Mouse (Mus musculus) forebrain, postnatal 0 days (tissue): Measurements from ENCODE around the gene Gdf15. TPM values are rescaled to one million over a fixed set of nuclear protein-coding genes. Genes with fewer than 3 reads are reported as not detected.

ENCODE experiments used
- ATAC-seq: fragments of 200-750 bp; cut with Nextera tagmentation; 2 replicates; pipeline ENCODE4 v1.8.0; 2017; ENCODE audit warnings: mild to moderate bottlenecking, moderate library complexity
- DNase-seq: peaks from one replicate; pipeline ENCODE4 v3.0.0-alpha.2; 2015
- H3K27ac ChIP-seq: fragments of 300-500 bp; sonication (generic); 2 replicates; pipeline ENCODE4 v1.5.1; 2014; ENCODE audit warnings: low read depth, mild to moderate bottlenecking, antibody characterized with exemption, low read length, moderate library complexity, mixed read lengths
- H3K27me3 ChIP-seq: fragments of 300-500 bp; sonication (generic); 2 replicates; pipeline ENCODE4 v1.6.1; 2014; ENCODE audit warnings: mild to moderate bottlenecking, low read length, mixed read lengths; ENCODE audit not compliant: insufficient read depth
- H3K36me3 ChIP-seq: fragments of 300-500 bp; sonication (generic); 2 replicates; pipeline ENCODE4 v1.6.1; 2014; ENCODE audit warnings: mild to moderate bottlenecking, moderate library complexity; ENCODE audit not compliant: insufficient read depth
- H3K4me1 ChIP-seq: fragments of 300-500 bp; sonication (generic); 2 replicates; pipeline ENCODE4 v1.6.1; 2014; ENCODE audit warnings: antibody characterized with exemption; ENCODE audit not compliant: insufficient read depth
- H3K4me2 ChIP-seq: fragments of 300-500 bp; sonication (generic); 2 replicates; pipeline ENCODE4 v1.6.1; 2014; ENCODE audit warnings: low read depth, mild to moderate bottlenecking, moderate library complexity
- H3K4me3 ChIP-seq: fragments of 300-500 bp; sonication (generic); 2 replicates; pipeline ENCODE4 v1.5.1; 2014; ENCODE audit warnings: low read depth, low read length, mixed read lengths
- H3K9ac ChIP-seq: fragments of 300-500 bp; sonication (generic); 2 replicates; pipeline ENCODE4 v1.6.1; 2014; ENCODE audit warnings: mild to moderate bottlenecking
- H3K9me3 ChIP-seq: fragments of 300-500 bp; sonication (generic); 2 replicates; pipeline ENCODE4 v1.6.1; 2016; ENCODE audit warnings: low read length
- CTCF ChIP-seq: sonication (generic); IDR thresholded peaks from 2 replicates; pipeline ENCODE4 v1.5.1; 2016; ENCODE audit warnings: antibody characterized with exemption, control low read depth, low read depth
- WGBS: fragments of 180-500 bp; shearing (Covaris S2); extraction: QIAGEN DNeasy Blood & Tissue Kit; methylation state at CpG from one replicate; pipeline ENCODE4 v1.1.7; 2014; 5-methylcytosine and 5-hydroxymethylcytosine counted together
- polyA plus RNA-seq: library from polyadenylated mRNA; unstranded; fragments of >200 nt; fragmentation: Nextera tagmentation; extraction: Ambion mirVana; gene quantifications from 2 replicates; pipeline ENCODE4 v1.2.1, GENCODE M21; 2015
- total RNA-seq: library from RNA; depleted of rRNA; stranded (reverse); fragments of >200 nt; gene quantifications from 2 replicates; pipeline ENCODE4 v1.2.3, GENCODE M21; 2014

Gdf15 gene
- total and polyA plus RNA-seq, 2 experiments from 2014 or later = 0.18 to 0.90 TPM

DNA sequence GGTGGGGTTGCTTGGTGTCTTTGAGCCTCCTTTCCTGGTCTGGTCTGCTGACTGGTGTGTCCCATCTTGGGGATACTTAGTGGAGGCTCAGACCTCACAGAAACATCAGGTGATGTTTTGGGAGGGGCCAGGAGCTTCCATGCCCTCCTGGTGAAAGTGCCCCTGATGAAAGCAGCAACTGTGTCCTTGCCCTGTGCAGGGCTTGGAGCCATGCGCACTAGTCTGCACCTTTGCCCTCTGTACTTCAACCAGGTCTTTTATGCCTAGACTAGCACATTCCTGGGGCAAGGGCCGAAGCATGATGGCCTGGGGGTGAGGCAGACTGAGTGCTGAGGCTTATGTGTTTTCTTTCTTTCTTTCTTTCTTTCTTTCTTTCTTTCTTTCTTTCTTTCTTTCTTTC is 33.3 kb upstream of the Gdf15 start:
- Histone ChIP-seq H3K36me3 (no peaks in the 10 kb centered on the region), H3K27me3 (no peaks in the 10 kb centered on the region), H3K4me3 (no peak overlapping the region), H3K4me2 (no peak overlapping the region), H3K27ac (no peak overlapping the region), H3K4me1 (no peaks in the 10 kb centered on the region), H3K9ac (no peak overlapping the region), H3K9me3 (no peaks in the 10 kb centered on the region)
- ATAC-seq (no peak), DNase-seq (no peak)
- no peak for TF ChIP-seq CTCF
- 86% methylated on average over 2 of the region's 2 CpGs for WGBS

- DNase-seq (no peak), ATAC-seq (no peak)
- Histone ChIP-seq H3K27ac (no peak overlapping the region), H3K9me3 (no peaks in the 10 kb centered on the region), H3K36me3 (no peaks in the 10 kb centered on the region), H3K9ac (no peak overlapping the region), H3K4me1 (peaks cover 3% of the 10 kb centered on the region; the same call in 1 of the 2 replicates), H3K4me2 (no peak overlapping the region), H3K4me3 (no peak overlapping the region), H3K27me3 (no peaks in the 10 kb centered on the region)
- no peak for TF ChIP-seq CTCF
- WGBS = 85% methylated on average over 3 of the region's 3 CpGs
Measured at GRCm38 (mm10) chr8:70664631-70665030, 32.4 kb upstream of the Gdf15 start.

DNA sequence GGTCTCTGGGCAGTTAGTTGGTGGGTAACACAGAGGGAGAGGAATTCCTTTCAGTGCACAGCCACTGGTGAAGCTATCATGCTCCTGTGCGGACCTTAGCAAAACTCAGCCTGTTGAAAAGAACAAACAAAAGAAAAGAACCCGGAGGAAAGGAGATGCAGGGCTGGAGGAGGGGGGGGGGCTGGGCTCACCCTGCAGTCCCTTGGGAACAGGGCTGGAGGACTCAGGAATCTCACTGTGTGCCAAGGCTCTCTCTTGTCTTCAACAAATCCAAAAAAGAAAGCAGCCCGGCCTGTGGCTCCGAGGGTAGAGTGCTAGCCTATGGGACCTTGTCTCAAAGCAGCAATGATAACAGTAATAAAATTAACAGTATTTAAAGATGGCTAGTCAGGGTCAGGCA is 31.4 kb upstream of the Gdf15 start:
- DNase-seq (no peak), ATAC-seq (0 out of 2 replicates have a peak, but pooled peaks have one; percentile 12)
- WGBS = 22% methylated on average over 4 of the region's 4 CpGs
- H3K9me3 ChIP-seq = no peaks in the 10 kb centered on the region
- H3K4me2 ChIP-seq = no peak overlapping the region
- peaks cover 3% of the 10 kb centered on the region; the same call in 1 of the 2 replicates for H3K4me1 ChIP-seq
- H3K27me3 ChIP-seq = no peaks in the 10 kb centered on the region
- H3K9ac ChIP-seq = no peak overlapping the region
- H3K4me3 ChIP-seq = no peak overlapping the region
- no peaks in the 10 kb centered on the region for H3K36me3 ChIP-seq
- H3K27ac ChIP-seq = no peak overlapping the region
- TF ChIP-seq CTCF = no peak

GRCm38 (mm10) chr8:70660273-70660725 is 28.0 kb upstream of the Gdf15 start, which contains the start of gene Pgpep1:
Gene Pgpep1 (minus strand): TSS chr8:70660388.
- Histone ChIP-seq H3K4me1 (peaks cover 3% of the 10 kb centered on the region; the same call in 1 of the 2 replicates), H3K27me3 (no peaks in the 10 kb centered on the region), H3K4me3 (peak within 1 kb of the TSS; percentile 74), H3K27ac (peak within 1 kb of the TSS; percentile 21; the same call in 1 of the 2 replicates), H3K9ac (peak within 1 kb of the TSS; percentile 73), H3K36me3 (0 out of 2 replicates have a peak, but pooled peaks cover 3% of the 10 kb centered on the region), H3K4me2 (peak within 1 kb of the TSS; percentile 96), H3K9me3 (no peaks in the 10 kb centered on the region)
- TF ChIP-seq CTCF = no peak
- 4% methylated on average over 14 of the region's 14 CpGs for WGBS
- ATAC-seq = peak; percentile 21
- DNase-seq = peak; percentile 43

GRCm38 (mm10) chr8:70659604-70660272 is 27.5 kb upstream of the Gdf15 start:
- Histone ChIP-seq H3K4me3 (peak overlapping the region; percentile 74), H3K27ac (peak overlapping the region; percentile 21; the same call in 1 of the 2 replicates), H3K27me3 (no peaks in the 10 kb centered on the region), H3K4me1 (peaks cover 3% of the 10 kb centered on the region; the same call in 1 of the 2 replicates), H3K9me3 (no peaks in the 10 kb centered on the region), H3K4me2 (peak overlapping the region; percentile 96), H3K36me3 (0 out of 2 replicates have a peak, but pooled peaks cover 3% of the 10 kb centered on the region), H3K9ac (peak overlapping the region; percentile 73)
- WGBS = 4% methylated on average over 44 of the region's 44 CpGs
- ATAC-seq (peak; percentile 86), DNase-seq (peak; percentile 80)
- TF ChIP-seq CTCF = no peak

DNA sequence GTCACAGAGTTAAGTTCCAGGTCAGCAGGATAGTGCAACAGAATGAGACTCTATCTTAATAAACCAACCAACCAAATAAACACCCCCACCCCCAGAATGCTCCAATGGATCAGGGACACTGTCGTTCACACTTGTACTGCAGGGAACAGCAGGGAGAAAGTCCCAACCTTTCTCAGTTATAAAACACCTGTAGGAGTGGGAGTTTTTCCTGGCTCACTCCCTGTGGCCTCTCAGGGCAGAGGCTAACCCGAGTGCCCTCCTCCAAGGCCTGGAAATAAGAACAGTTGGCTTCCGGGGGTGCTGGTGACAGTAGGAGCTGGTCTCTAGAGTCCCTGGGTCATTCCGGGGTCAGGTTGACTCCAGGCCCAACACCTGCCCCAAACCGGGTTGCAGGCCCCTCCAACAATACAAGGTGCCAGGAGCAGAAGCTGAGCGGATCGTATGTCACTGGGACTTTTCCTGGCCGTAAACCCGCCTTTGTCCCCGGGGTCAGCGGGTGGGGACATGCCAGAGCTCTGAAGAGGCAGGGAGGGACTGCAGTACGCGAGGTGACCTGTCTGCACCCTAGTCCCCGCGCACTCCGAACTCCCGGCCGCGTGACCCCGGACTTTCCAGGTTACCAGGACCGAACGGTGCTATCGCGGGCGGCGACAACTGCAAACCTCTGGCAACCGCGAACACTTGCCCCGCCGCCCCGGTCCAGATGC is 26.8 kb upstream of the Gdf15 start:
- peak overlapping the region; percentile 73 for H3K9ac ChIP-seq
- no peak for TF ChIP-seq CTCF
- peak overlapping the region; percentile 21; the same call in 1 of the 2 replicates for H3K27ac ChIP-seq
- H3K4me1 ChIP-seq = peaks cover 3% of the 10 kb centered on the region; the same call in 1 of the 2 replicates
- H3K36me3 ChIP-seq = 0 out of 2 replicates have a peak, but pooled peaks cover 3% of the 10 kb centered on the region
- DNase-seq (no peak), ATAC-seq (no peak; the same call in 1 of the 2 replicates)
- peak overlapping the region; percentile 96 for H3K4me2 ChIP-seq
- peak overlapping the region; percentile 74 for H3K4me3 ChIP-seq
- no peaks in the 10 kb centered on the region for H3K27me3 ChIP-seq
- H3K9me3 ChIP-seq = no peaks in the 10 kb centered on the region
- WGBS = 1% methylated on average over 31 of the region's 31 CpGs
